Mouse (Mus musculus): Measurements from ENCODE around the gene Agtrap. TPM values are rescaled to one million over a fixed set of nuclear protein-coding genes. Genes with fewer than 3 reads are reported as not detected.
"Not testable (repeated sequence)": the region's sequence is repeated elsewhere in the genome, so short reads cannot be mapped to it uniquely, and the experiment has no call there.

Agtrap gene
- polyA plus RNA-seq, 1 experiment: 10.2 TPM

DNA sequence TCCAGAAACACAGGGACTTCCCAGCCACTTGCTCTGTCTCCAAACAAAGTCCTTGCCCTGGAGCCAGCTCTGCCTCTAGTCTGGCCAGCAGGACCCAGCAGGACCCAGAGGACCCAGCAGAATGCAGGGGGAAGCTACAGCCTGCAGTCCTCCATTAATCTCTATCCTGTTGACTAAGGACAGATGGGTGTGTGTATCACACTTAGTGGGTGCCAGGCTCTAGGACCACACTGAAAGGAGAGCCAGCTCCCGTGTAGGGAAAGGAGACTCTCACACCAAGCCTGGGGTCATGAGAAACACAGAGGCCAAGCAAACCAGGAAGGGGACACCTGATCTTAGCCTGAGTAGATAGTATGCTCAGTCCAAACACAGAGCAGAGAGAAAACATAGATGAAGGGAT lies 40.4 kb upstream of the Agtrap start:
- H3K27ac ChIP-seq (ENCODE audit: insufficient read depth, low read length): no peak overlapping the region
- no peak for TF ChIP-seq POLR2A (IDR thresholded peaks at IDR 0.05; ENCODE audit: borderline replicate concordance, insufficient read depth, low read length)
- TF ChIP-seq CTCF (IDR thresholded peaks at IDR 0.05; ENCODE audit: borderline replicate concordance, insufficient read depth, low read depth, low read length): no peak
- no peaks in the 10 kb centered on the region; the same call in 1 of the 2 replicates for H3K4me1 ChIP-seq (ENCODE audit: control insufficient read depth, insufficient read depth, low read length)
- DNase-seq: no peak
- no peaks in the 10 kb centered on the region for H3K27me3 ChIP-seq (ENCODE audit: control insufficient read depth, insufficient read depth, low read length)
- no peak overlapping the region for H3K4me3 ChIP-seq (replicated peaks; ENCODE audit: insufficient read depth, low read depth, low read length)
- 41% methylated on average over 1 of the region's 1 CpGs for WGBS

DNA sequence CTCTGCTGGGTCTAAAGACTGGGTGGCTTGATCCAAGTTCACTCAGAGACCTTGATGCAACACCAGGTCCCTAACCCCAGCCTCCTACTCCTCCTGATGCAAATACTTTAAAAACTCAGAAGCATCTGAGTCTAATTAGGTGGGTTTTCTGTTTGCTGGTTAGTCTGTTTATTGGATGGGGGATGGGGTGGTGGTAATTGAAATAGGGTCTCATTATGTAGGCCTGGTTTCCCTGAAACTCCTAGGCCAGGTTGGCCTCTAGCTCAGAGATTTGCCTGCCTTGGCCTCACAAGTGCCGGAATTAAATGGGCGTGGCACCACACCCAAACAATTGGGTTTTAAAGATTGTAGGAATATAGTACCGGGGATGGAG lies 34.8 kb upstream of the Agtrap start:
- 92% methylated on average over 3 of the region's 3 CpGs for WGBS
- TF ChIP-seq POLR2A (IDR thresholded peaks at IDR 0.05; ENCODE audit: borderline replicate concordance, insufficient read depth, low read length) (no peak), CTCF (IDR thresholded peaks at IDR 0.05; ENCODE audit: borderline replicate concordance, insufficient read depth, low read depth, low read length) (no peak)
- DNase-seq: no peak
- Histone ChIP-seq H3K27me3 (ENCODE audit: control insufficient read depth, insufficient read depth, low read length) (no peaks in the 10 kb centered on the region), H3K4me1 (ENCODE audit: control insufficient read depth, insufficient read depth, low read length) (peaks cover 12% of the 10 kb centered on the region), H3K4me3 (replicated peaks; ENCODE audit: insufficient read depth, low read depth, low read length) (no peak overlapping the region), H3K27ac (ENCODE audit: insufficient read depth, low read length) (no peak overlapping the region)

DNA sequence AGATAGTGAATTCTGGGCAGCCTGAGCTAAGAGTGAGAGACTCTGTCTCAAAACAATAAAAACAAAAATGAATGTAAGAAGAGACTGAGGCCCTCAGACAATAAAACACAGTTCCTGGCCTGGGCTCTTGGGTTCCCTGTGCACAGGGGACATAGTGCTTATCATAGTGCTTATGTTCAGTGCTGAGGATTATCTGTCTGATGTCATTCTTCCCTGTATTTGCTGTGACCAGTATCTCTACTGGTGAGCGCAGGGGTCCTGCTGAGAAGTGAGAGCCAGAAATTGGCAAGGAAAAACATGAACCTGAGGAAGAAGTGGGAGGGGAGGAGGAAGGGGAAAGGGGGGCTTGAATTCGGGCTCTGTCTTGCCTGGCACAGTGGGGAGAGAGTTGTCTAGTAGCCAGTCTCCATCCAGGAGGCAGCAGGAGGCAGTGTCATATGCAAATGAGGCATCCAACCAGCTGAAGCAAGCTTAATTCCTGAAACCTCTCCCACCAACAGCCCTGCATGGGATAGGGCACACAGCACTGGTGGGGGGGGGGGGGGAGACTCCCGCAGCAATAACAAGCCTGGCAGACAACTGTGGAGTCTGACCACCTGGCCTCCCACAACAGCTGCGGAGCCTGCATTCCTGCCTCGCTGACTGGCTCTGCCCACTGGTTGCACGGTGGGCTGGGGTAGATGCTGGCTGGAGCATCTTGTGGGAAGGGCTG lies 34.3 kb upstream of the Agtrap start:
- Histone ChIP-seq H3K27ac (ENCODE audit: insufficient read depth, low read length) (no peak overlapping the region), H3K4me1 (ENCODE audit: control insufficient read depth, insufficient read depth, low read length) (peaks cover 12% of the 10 kb centered on the region), H3K4me3 (replicated peaks; ENCODE audit: insufficient read depth, low read depth, low read length) (no peak overlapping the region), H3K27me3 (ENCODE audit: control insufficient read depth, insufficient read depth, low read length) (no peaks in the 10 kb centered on the region)
- no peak for DNase-seq
- WGBS: 22% methylated on average over 6 of the region's 6 CpGs
- TF ChIP-seq CTCF (IDR thresholded peaks at IDR 0.05; ENCODE audit: borderline replicate concordance, insufficient read depth, low read depth, low read length): no peak
- TF ChIP-seq POLR2A (IDR thresholded peaks at IDR 0.05; ENCODE audit: borderline replicate concordance, insufficient read depth, low read length): no peak

DNA sequence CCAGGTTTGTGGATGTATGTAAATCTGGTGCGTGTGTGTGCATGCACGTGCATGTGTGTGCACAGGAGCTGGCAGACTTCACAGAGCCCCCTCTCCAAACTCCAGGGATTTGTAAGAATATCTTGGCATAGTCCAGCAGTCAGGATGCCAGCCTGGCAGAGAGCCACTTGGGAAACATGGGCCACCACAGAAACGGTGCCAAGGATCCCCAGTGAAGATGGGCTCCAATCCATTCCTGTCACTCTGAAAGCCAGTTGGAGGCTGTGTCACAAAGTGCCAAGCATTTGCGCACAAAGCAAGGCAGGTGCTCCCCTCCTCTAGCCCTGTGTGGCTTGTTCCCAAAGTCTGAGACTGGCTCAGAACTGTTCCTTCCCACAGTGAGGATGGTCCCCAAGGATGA lies 33.5 kb upstream of the Agtrap start:
- Histone ChIP-seq H3K4me1 (ENCODE audit: control insufficient read depth, insufficient read depth, low read length) (peaks cover 12% of the 10 kb centered on the region), H3K27ac (ENCODE audit: insufficient read depth, low read length) (no peak overlapping the region), H3K4me3 (replicated peaks; ENCODE audit: insufficient read depth, low read depth, low read length) (no peak overlapping the region), H3K27me3 (ENCODE audit: control insufficient read depth, insufficient read depth, low read length) (no peaks in the 10 kb centered on the region)
- peak; percentile 56 to 72 for DNase-seq
- TF ChIP-seq CTCF (IDR thresholded peaks at IDR 0.05; ENCODE audit: borderline replicate concordance, insufficient read depth, low read depth, low read length) (no peak), POLR2A (IDR thresholded peaks at IDR 0.05; ENCODE audit: borderline replicate concordance, insufficient read depth, low read length) (no peak)
- WGBS: 17% methylated on average over 4 of the region's 4 CpGs

DNA sequence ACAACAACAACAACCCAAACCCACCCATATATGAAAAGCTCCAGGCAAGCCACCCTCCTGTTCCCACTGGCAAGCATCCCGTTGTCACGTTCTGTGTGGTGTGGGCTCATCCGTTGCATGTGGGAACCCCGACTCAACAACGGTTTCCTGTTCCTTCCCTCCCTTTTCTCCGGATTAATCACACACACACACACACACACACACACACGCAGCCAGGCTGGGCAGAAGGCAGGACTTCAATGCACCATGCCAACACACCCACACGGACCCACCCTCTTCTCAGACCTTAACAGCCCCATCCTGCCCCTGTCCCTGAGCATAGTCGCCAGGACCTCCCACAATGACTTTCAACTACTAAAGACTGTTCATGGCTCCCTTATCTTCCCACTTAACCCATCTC lies 32.7 kb upstream of the Agtrap start:
- 53% methylated on average over 9 of the region's 9 CpGs for WGBS
- Histone ChIP-seq H3K27me3 (ENCODE audit: control insufficient read depth, insufficient read depth, low read length) (no peaks in the 10 kb centered on the region), H3K4me1 (ENCODE audit: control insufficient read depth, insufficient read depth, low read length) (peaks cover 12% of the 10 kb centered on the region), H3K27ac (ENCODE audit: insufficient read depth, low read length) (no peak overlapping the region), H3K4me3 (replicated peaks; ENCODE audit: insufficient read depth, low read depth, low read length) (no peak overlapping the region)
- TF ChIP-seq POLR2A (IDR thresholded peaks at IDR 0.05; ENCODE audit: borderline replicate concordance, insufficient read depth, low read length) (no peak), CTCF (IDR thresholded peaks at IDR 0.05; ENCODE audit: borderline replicate concordance, insufficient read depth, low read depth, low read length) (no peak)
- DNase-seq: no peak

DNA sequence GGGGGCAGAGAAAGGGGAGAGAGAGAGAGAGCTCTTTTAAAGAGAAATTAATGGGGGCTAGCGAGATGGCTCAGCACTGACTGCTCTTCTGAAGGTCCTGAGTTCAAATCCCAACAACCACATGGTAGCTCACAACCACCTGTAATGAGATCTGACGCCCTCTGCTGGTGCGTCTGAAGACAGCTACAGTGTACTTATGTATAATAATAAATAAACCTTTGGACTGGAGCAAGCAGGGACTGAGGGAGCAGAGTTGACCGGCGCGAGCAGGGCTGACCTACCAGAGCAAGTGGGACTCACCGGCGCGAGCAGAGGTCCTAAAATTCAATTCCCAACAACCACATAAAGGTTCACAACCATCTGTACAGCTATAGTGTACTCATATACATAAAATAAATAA lies 31.7 kb upstream of the Agtrap start:
- WGBS: 91% methylated on average over 9 of the region's 9 CpGs
- not testable (repeated sequence) for H3K27me3 ChIP-seq (ENCODE audit: control insufficient read depth, insufficient read depth, low read length); DNase-seq; H3K27ac ChIP-seq (ENCODE audit: insufficient read depth, low read length); H3K4me3 ChIP-seq (replicated peaks; ENCODE audit: insufficient read depth, low read depth, low read length)
- H3K4me1 ChIP-seq (ENCODE audit: control insufficient read depth, insufficient read depth, low read length): peaks cover 12% of the 10 kb centered on the region

DNA sequence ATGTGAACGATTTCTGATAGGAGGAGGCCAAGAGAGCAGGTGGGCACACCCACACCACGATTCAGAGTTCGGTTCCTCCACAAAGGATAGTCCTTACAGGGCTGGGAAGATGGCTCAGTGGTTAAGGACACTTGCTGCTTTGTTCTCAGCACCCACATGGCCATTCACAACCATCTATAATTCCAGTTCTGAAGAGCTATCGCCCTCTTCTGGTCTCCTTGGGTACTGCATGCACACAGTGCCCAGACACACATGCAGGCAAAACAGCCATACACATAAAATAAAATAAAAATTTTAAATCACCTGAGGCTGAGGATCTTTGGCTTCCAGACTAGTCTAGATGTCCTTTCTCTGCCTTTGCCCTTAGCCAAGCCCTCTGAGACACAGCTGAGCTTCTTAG lies 29.6 kb upstream of the Agtrap start:
- no peak overlapping the region for H3K4me3 ChIP-seq (replicated peaks; ENCODE audit: insufficient read depth, low read depth, low read length)
- DNase-seq: no peak
- TF ChIP-seq POLR2A (IDR thresholded peaks at IDR 0.05; ENCODE audit: borderline replicate concordance, insufficient read depth, low read length) (no peak), CTCF (IDR thresholded peaks at IDR 0.05; ENCODE audit: borderline replicate concordance, insufficient read depth, low read depth, low read length) (peak; percentile 19; the same call in 1 of the 2 replicates)
- no peaks in the 10 kb centered on the region for H3K27me3 ChIP-seq (ENCODE audit: control insufficient read depth, insufficient read depth, low read length)
- H3K27ac ChIP-seq (ENCODE audit: insufficient read depth, low read length): no peak overlapping the region
- WGBS: 75% methylated on average over 4 of the region's 4 CpGs
- peaks cover 10% of the 10 kb centered on the region for H3K4me1 ChIP-seq (ENCODE audit: control insufficient read depth, insufficient read depth, low read length)

DNA sequence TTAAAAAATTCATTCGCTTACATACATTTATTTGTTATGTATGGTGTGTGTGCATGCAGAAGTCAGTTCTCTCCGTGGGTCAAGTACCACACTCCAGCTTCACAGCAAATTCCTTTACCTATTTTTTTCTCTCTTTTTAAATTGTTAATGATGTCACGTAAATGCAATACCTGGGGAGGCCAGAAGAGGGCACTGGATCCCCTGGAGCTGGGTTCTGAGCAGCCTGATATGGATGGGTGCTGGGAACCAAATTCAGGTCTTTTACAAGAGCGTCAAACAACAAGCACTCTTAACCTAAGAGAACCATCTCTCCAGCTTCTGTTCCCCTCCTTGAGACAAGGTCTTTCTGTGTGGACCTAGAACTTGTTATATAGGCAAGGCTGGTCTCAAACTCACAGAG lies 28.8 kb upstream of the Agtrap start:
- no peaks in the 10 kb centered on the region for H3K27me3 ChIP-seq (ENCODE audit: control insufficient read depth, insufficient read depth, low read length)
- WGBS: 88% methylated on average over 4 of the region's 4 CpGs
- H3K27ac ChIP-seq (ENCODE audit: insufficient read depth, low read length): no peak overlapping the region
- TF ChIP-seq POLR2A (IDR thresholded peaks at IDR 0.05; ENCODE audit: borderline replicate concordance, insufficient read depth, low read length) (no peak), CTCF (IDR thresholded peaks at IDR 0.05; ENCODE audit: borderline replicate concordance, insufficient read depth, low read depth, low read length) (peak; percentile 25; the same call in 1 of the 2 replicates)
- H3K4me3 ChIP-seq (replicated peaks; ENCODE audit: insufficient read depth, low read depth, low read length): no peak overlapping the region
- H3K4me1 ChIP-seq (ENCODE audit: control insufficient read depth, insufficient read depth, low read length): peaks cover 5% of the 10 kb centered on the region; the same call in 1 of the 2 replicates
- no peak for DNase-seq
